Mouse (Mus musculus) embryonic facial prominence, embryonic 15.5 days (tissue): ENCODE results near the gene Ceacam3. TPM values are rescaled to one million over a fixed set of nuclear protein-coding genes. Genes with fewer than 3 reads are reported as not detected.
"Not testable (repeated sequence)": the region's sequence is repeated elsewhere in the genome, so short reads cannot be mapped to it uniquely, and the experiment has no call there.

Experiments
- ATAC-seq: fragments of 200-750 bp; cut with Nextera tagmentation; 2 replicates; pipeline ENCODE4 v1.8.0; 2017; ENCODE audit warnings: low read depth, moderate TSS enrichment; ENCODE audit not compliant: insufficient number of reproducible peaks, low FRiP score, low TSS enrichment
- H3K27ac ChIP-seq: fragments of 300-500 bp; sonication (generic); replicated peaks from 2 replicates; pipeline ENCODE4 v1.5.1; 2015; ENCODE audit warnings: mild to moderate bottlenecking, inconsistent platforms
- H3K27me3 ChIP-seq: fragments of 300-500 bp; sonication (generic); 2 replicates; pipeline ENCODE4 v1.6.1; 2015; ENCODE audit warnings: inconsistent platforms
- H3K36me3 ChIP-seq: fragments of 300-500 bp; sonication (generic); 2 replicates; pipeline ENCODE4 v1.6.1; 2015; ENCODE audit warnings: mild to moderate bottlenecking, inconsistent platforms
- H3K4me1 ChIP-seq: fragments of 300-500 bp; sonication (generic); 2 replicates; pipeline ENCODE4 v1.6.1; 2015; ENCODE audit warnings: inconsistent platforms
- H3K4me2 ChIP-seq: fragments of 300-500 bp; sonication (generic); replicated peaks from 2 replicates; pipeline ENCODE4 v1.6.1; 2015; ENCODE audit warnings: mild to moderate bottlenecking, inconsistent platforms
- H3K4me3 ChIP-seq: fragments of 300-500 bp; sonication (generic); replicated peaks from 2 replicates; pipeline ENCODE4 v1.5.1; 2015; ENCODE audit warnings: mild to moderate bottlenecking, inconsistent platforms
- H3K9ac ChIP-seq: fragments of 300-500 bp; sonication (generic); 2 replicates; pipeline ENCODE4 v1.6.1; 2015; ENCODE audit warnings: inconsistent platforms
- H3K9me3 ChIP-seq: fragments of 300-500 bp; sonication (generic); replicated peaks from 2 replicates; pipeline ENCODE4 v1.6.1; 2016; ENCODE audit warnings: inconsistent platforms
- WGBS: fragments of 180-500 bp; shearing (Covaris S2); methylation state at CpG from one replicate; pipeline ENCODE4 v1.1.7; 2015; 5-methylcytosine and 5-hydroxymethylcytosine counted together
- polyA plus RNA-seq: library from polyadenylated mRNA; unstranded; fragments of >200 nt; fragmentation: Nextera tagmentation; extraction: Ambion mirVana; gene quantifications from 2 replicates; pipeline ENCODE4 v1.2.1, GENCODE M21; 2015

Gene Ceacam3
- not detected in 2 replicates for polyA plus RNA-seq

GRCm38 (mm10) chr7:17149931-17150330 is at the start of gene Ceacam3:
Gene Ceacam3 (plus strand): TSS chr7:17150282.
- H3K9ac ChIP-seq = no peak within 1 kb of the TSS
- no peaks in the 10 kb centered on the region for H3K36me3 ChIP-seq
- H3K4me2 ChIP-seq = no peak within 1 kb of the TSS
- no peak within 1 kb of the TSS for H3K4me3 ChIP-seq
- 89% methylated on average over 2 of the region's 2 CpGs for WGBS
- ATAC-seq = no peak
- H3K27ac ChIP-seq = no peak within 1 kb of the TSS
- no peaks in the 10 kb centered on the region for H3K4me1 ChIP-seq
- no peaks in the 10 kb centered on the region; the same call in 1 of the 2 replicates for H3K9me3 ChIP-seq
- no peaks in the 10 kb centered on the region for H3K27me3 ChIP-seq

DNA sequence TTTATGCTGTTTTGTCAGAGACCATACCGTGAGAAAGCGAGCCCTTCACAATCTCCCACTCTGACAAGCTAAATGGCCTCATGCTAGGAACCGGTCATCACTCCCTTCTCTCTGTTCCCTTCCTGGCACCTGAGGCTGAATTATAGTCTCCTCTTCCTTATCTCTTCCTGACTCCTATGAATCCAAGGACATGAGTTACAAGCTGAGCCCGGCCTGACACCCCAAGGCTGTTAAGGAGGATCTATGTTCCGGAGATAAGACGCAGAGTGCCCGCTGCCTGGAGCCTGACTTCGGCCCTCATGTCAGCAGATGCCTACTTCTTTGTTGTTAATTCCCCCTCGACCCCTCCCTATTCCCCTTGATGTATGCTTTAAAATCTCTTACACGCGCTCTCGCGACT is 48.5 kb upstream of the Ceacam3 start:
- not testable (repeated sequence) for ATAC-seq, H3K4me3 ChIP-seq, H3K9ac ChIP-seq, H3K36me3 ChIP-seq, H3K9me3 ChIP-seq, H3K4me1 ChIP-seq, H3K27me3 ChIP-seq, H3K4me2 ChIP-seq, H3K27ac ChIP-seq
- 89% methylated on average over 13 of the region's 13 CpGs for WGBS

GRCm38 (mm10) chr7:17135307-17135706 is 14.8 kb upstream of the Ceacam3 start:
- no peaks in the 10 kb centered on the region for H3K27me3 ChIP-seq
- no peak overlapping the region for H3K4me2 ChIP-seq
- H3K4me3 ChIP-seq = no peak overlapping the region
- H3K36me3 ChIP-seq = no peaks in the 10 kb centered on the region
- H3K9ac ChIP-seq = no peak overlapping the region
- H3K4me1 ChIP-seq = no peaks in the 10 kb centered on the region
- no peak overlapping the region for H3K27ac ChIP-seq
- WGBS = 66% methylated on average over 1 of the region's 1 CpGs
- ATAC-seq = no peak
- no peaks in the 10 kb centered on the region for H3K9me3 ChIP-seq

GRCm38 (mm10) chr7:17155634-17156033 is 5.6 kb downstream of the Ceacam3 start:
- 32% methylated on average over 2 of the region's 2 CpGs for WGBS
- ATAC-seq = no peak
- Histone ChIP-seq H3K9me3 (no peaks in the 10 kb centered on the region; the same call in 1 of the 2 replicates), H3K27ac (no peak overlapping the region), H3K27me3 (no peaks in the 10 kb centered on the region), H3K4me2 (no peak overlapping the region), H3K4me1 (no peaks in the 10 kb centered on the region), H3K9ac (no peak overlapping the region), H3K4me3 (no peak overlapping the region), H3K36me3 (no peaks in the 10 kb centered on the region)

- H3K4me2 ChIP-seq = no peak overlapping the region
- WGBS = 76% methylated on average over 3 of the region's 3 CpGs
- H3K4me3 ChIP-seq = no peak overlapping the region
- no peak for ATAC-seq
- no peaks in the 10 kb centered on the region for H3K27me3 ChIP-seq
- H3K9ac ChIP-seq = no peak overlapping the region
- no peaks in the 10 kb centered on the region; the same call in 1 of the 2 replicates for H3K9me3 ChIP-seq
- H3K27ac ChIP-seq = no peak overlapping the region
- no peaks in the 10 kb centered on the region for H3K36me3 ChIP-seq
- H3K4me1 ChIP-seq = no peaks in the 10 kb centered on the region
Observed at GRCm38 (mm10) chr7:17156885-17157677, 7.0 kb downstream of the Ceacam3 start.

DNA sequence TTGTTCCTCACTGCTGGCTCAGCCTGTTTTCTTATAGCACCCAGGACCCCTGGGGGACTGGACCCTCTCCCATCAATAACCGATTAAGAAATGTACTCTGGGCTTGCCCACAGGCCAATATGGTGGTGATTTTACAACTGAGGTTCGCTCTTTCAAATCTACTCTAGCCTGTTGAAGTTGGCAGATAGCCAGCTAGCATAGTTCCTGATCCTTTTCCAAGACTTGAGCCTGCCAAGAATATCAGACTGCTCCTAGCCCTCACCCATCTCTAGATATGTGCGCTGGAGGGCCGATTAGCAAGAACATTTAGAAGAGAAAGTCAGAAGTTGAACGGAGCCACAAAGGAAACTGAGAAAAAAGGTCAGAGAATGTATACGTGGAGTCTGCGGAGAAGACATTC is 8.9 kb downstream of the Ceacam3 start:
- no peak overlapping the region for H3K9ac ChIP-seq
- H3K27ac ChIP-seq = no peak overlapping the region
- no peak for ATAC-seq
- H3K9me3 ChIP-seq = peaks cover 3% of the 10 kb centered on the region; the same call in 1 of the 2 replicates
- no peak overlapping the region for H3K4me2 ChIP-seq
- 79% methylated on average over 7 of the region's 7 CpGs for WGBS
- no peaks in the 10 kb centered on the region for H3K27me3 ChIP-seq
- H3K4me1 ChIP-seq = no peaks in the 10 kb centered on the region
- H3K4me3 ChIP-seq = no peak overlapping the region
- no peaks in the 10 kb centered on the region for H3K36me3 ChIP-seq

- H3K9ac ChIP-seq = no peak overlapping the region
- H3K9me3 ChIP-seq = no peaks in the 10 kb centered on the region
- no peaks in the 10 kb centered on the region for H3K36me3 ChIP-seq
- no peaks in the 10 kb centered on the region for H3K27me3 ChIP-seq
- ATAC-seq = no peak
- no peak overlapping the region for H3K27ac ChIP-seq
- 88% methylated on average over 4 of the region's 4 CpGs for WGBS
- H3K4me1 ChIP-seq = no peaks in the 10 kb centered on the region
- H3K4me2 ChIP-seq = no peak overlapping the region
- no peak overlapping the region for H3K4me3 ChIP-seq
Observed at GRCm38 (mm10) chr7:17171827-17172226, 21.7 kb downstream of the Ceacam3 start.

DNA sequence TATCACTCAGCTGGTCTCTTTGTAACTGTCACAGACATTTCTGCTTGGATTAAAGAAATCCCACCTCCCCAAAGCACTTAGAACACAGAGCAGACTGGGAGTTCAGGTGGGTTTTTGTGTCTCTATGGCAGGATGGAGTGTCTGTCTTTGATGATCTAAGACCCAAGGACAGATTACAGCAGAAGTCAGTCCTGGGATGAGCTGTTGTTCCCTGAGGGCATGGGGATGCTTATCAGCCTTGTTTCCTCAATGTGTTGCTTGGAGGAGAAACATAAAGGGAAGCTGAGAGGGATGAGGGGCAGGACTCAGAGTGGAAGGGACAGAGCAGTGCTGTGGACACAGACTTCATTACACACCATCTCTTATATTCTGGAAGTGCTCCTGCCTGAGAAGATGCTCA is 53.1 kb downstream of the Ceacam3 start, which contains the start of gene Psg29:
TSS of gene Psg29 (plus strand) at position 301 of the 400 bp plus-strand sequence.
- ATAC-seq = no peak
- H3K9me3 ChIP-seq = no peaks in the 10 kb centered on the region
- no peaks in the 10 kb centered on the region for H3K36me3 ChIP-seq
- H3K27ac ChIP-seq = no peak within 1 kb of the TSS
- H3K4me2 ChIP-seq = no peak within 1 kb of the TSS
- no peak within 1 kb of the TSS for H3K9ac ChIP-seq
- H3K27me3 ChIP-seq = no peaks in the 10 kb centered on the region
- no peaks in the 10 kb centered on the region for H3K4me1 ChIP-seq
- no peak within 1 kb of the TSS for H3K4me3 ChIP-seq

- Histone ChIP-seq H3K4me2 (no peak overlapping the region), H3K4me1 (no peaks in the 10 kb centered on the region), H3K27ac (no peak overlapping the region), H3K9ac (no peak overlapping the region), H3K36me3 (no peaks in the 10 kb centered on the region), H3K27me3 (no peaks in the 10 kb centered on the region), H3K9me3 (no peaks in the 10 kb centered on the region), H3K4me3 (no peak overlapping the region)
- no peak for ATAC-seq
- WGBS = 60% methylated on average over 3 of the region's 3 CpGs
Observed at GRCm38 (mm10) chr7:17205530-17206184, 55.6 kb downstream of the Ceacam3 start.
